Mouse (Mus musculus) cortical plate, adult 2 months (tissue): ENCODE data around the gene Gm9903. TPM values are rescaled to one million over a fixed set of nuclear protein-coding genes. Genes with fewer than 3 reads are reported as not detected.

Experiments used
- H3K27ac ChIP-seq: fragments of 200-500 bp; 2 replicates; pipeline ENCODE4 v1.5.1; 2012; ENCODE audit warnings: low read length, control low read depth, inconsistent platforms; ENCODE audit not compliant: insufficient read depth
- H3K4me1 ChIP-seq: fragments of 200-500 bp; 2 replicates; pipeline ENCODE4 v1.6.1; 2011; ENCODE audit warnings: low read length; ENCODE audit not compliant: control insufficient read depth, insufficient read depth
- H3K4me3 ChIP-seq: fragments of 200-500 bp; 2 replicates; pipeline ENCODE4 v1.5.1; 2011; ENCODE audit warnings: mild to moderate bottlenecking, low read length, control low read depth; ENCODE audit not compliant: insufficient read depth
- CTCF ChIP-seq: fragments of 200-500 bp; IDR thresholded peaks from 2 replicates; pipeline ENCODE4 v1.5.1; 2011; ENCODE audit warnings: mild to moderate bottlenecking, control low read depth, low read length; ENCODE audit not compliant: insufficient read depth; ENCODE audit errors: extremely low read depth
- POLR2A ChIP-seq: fragments of 200-500 bp; IDR thresholded peaks from 2 replicates; pipeline ENCODE4 v1.6.1; 2011; ENCODE audit warnings: mild to moderate bottlenecking, low read length, control low read depth; ENCODE audit not compliant: insufficient read depth; ENCODE audit errors: extremely low read depth
- polyA plus RNA-seq: library from polyadenylated mRNA; depleted of rRNA; stranded (reverse); fragments of >200 nt; gene quantifications from 2 replicates; pipeline ENCODE4 v1.2.3, GENCODE M21; 2012; rRNA removed

The Gm9903 gene
- polyA plus RNA-seq, result 0.73 and 1.0 TPM in 2 replicates

- Histone ChIP-seq H3K4me3 (peak within 1 kb of the TSS; percentile 70), H3K27ac (peak within 1 kb of the TSS; percentile 73), H3K4me1 (peaks cover 7% of the 10 kb centered on the region; the same call in 1 of the 2 replicates)
- peak; percentile 92 for TF ChIP-seq POLR2A
- TF ChIP-seq CTCF, result no peak
Observed at GRCm38 (mm10) chr5:33629301-33629987, at the start of gene Gm9903, which contains the start of gene Fam53a. TSS of gene Gm9903 (plus strand) at chr5:33629925. TSS of gene Fam53a (minus strand) at chr5:33629635.

- Histone ChIP-seq H3K4me3 (no peak overlapping the region), H3K4me1 (no peaks in the 10 kb centered on the region), H3K27ac (no peak overlapping the region)
- TF ChIP-seq POLR2A (no peak), CTCF (no peak)
Observed at GRCm38 (mm10) chr5:33580336-33580735, 49.4 kb upstream of the Gm9903 start.

GRCm38 (mm10) chr5:33587498-33588058, 42.1 kb upstream of the Gm9903 start:
- Histone ChIP-seq H3K4me1 (no peaks in the 10 kb centered on the region), H3K4me3 (no peak overlapping the region), H3K27ac (no peak overlapping the region)
- no peak for TF ChIP-seq POLR2A
- no peak for TF ChIP-seq CTCF

GRCm38 (mm10) chr5:33588066-33588465, 41.7 kb upstream of the Gm9903 start:
- Histone ChIP-seq H3K4me3 (no peak overlapping the region), H3K4me1 (no peaks in the 10 kb centered on the region), H3K27ac (no peak overlapping the region)
- TF ChIP-seq POLR2A (no peak), CTCF (no peak)

- H3K27ac ChIP-seq, result no peak overlapping the region
Observed at GRCm38 (mm10) chr5:33589221-33589888, 40.4 kb upstream of the Gm9903 start.

GRCm38 (mm10) chr5:33593620-33594019, 36.1 kb upstream of the Gm9903 start:
- Histone ChIP-seq H3K27ac (no peak overlapping the region), H3K4me3 (no peak overlapping the region), H3K4me1 (no peaks in the 10 kb centered on the region)
- TF ChIP-seq POLR2A (no peak), CTCF (peak; percentile 12; the same call in 1 of the 2 replicates)

More at GRCm38 (mm10) chr5:33589221-33589888, 40.4 kb upstream of the Gm9903 start:
- TF ChIP-seq POLR2A (no peak), CTCF (peak; percentile 96)
- H3K4me1 ChIP-seq, result no peaks in the 10 kb centered on the region
- no peak overlapping the region for H3K4me3 ChIP-seq

GRCm38 (mm10) chr5:33605314-33605713, 24.4 kb upstream of the Gm9903 start:
- TF ChIP-seq CTCF (no peak), POLR2A (no peak)
- H3K27ac ChIP-seq, result no peak overlapping the region
- no peak overlapping the region for H3K4me3 ChIP-seq
- no peaks in the 10 kb centered on the region for H3K4me1 ChIP-seq

GRCm38 (mm10) chr5:33606631-33607030, 23.1 kb upstream of the Gm9903 start:
- H3K27ac ChIP-seq, result no peak overlapping the region
- TF ChIP-seq CTCF (no peak), POLR2A (no peak)
- H3K4me3 ChIP-seq, result no peak overlapping the region
- H3K4me1 ChIP-seq, result no peaks in the 10 kb centered on the region

GRCm38 (mm10) chr5:33607434-33607833, 22.3 kb upstream of the Gm9903 start:
- no peak overlapping the region for H3K4me3 ChIP-seq
- H3K4me1 ChIP-seq, result no peaks in the 10 kb centered on the region
- no peak for TF ChIP-seq CTCF
- no peak for TF ChIP-seq POLR2A
- no peak overlapping the region for H3K27ac ChIP-seq
